Mouse (Mus musculus): ENCODE measurements around the gene Cd200r1.

DNA sequence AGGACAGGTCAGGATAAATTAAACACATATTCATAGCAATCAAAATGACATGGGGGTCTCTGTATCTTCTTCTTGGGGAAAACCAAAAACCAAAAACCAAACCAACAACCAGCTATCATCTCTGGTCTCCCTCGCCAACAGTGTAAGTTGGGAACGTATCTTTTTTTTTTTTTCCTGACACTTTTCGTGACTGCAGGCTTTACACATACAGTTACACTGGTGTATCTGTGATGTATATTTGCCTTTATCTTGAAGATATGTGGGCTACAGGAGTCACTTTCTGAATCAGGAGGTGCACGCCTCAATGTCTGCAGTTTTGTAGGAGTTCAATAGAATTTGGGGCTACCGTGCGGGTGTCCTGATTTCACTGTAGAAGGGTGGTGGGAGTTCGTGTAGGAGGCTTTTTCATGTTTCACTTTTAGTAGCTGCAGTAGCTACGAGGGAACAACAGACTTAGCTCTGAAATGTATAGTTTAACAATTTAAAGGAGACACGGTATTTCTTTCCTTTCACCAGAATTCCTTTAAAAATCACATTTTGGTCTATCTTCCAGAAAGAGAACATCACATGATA lies 870 bp downstream of the Cd200r1 start:
- TF ChIP-seq EP300 (IDR thresholded peaks at IDR 0.05; ENCODE audit: insufficient read depth, low read depth, low read length) (no peak), CTCF (IDR thresholded peaks at IDR 0.05; ENCODE audit: low read depth, low read length) (no peak)
